Mouse (Mus musculus): ENCODE data around the gene Sbno1. TPM values are rescaled to one million over a fixed set of nuclear protein-coding genes. Genes with fewer than 3 reads are reported as not detected.
"Not testable (repeated sequence)": the region's sequence is repeated elsewhere in the genome, so short reads cannot be mapped to it uniquely, and the experiment has no call there.

The Sbno1 gene
- polyA plus RNA-seq, 1 experiment from 2014 or later: 90.3 TPM

GRCm38 (mm10) chr5:124387932-124388331, 37.9 kb downstream of the Sbno1 start:
- Histone ChIP-seq H3K27me3 (ENCODE audit: low read depth, poor library complexity, severe bottlenecking) (no peaks in the 10 kb centered on the region), H3K9me3 (replicated peaks) (no peaks in the 10 kb centered on the region), H3K4me3 (no peak overlapping the region), H3K4me1 (no peaks in the 10 kb centered on the region), H3K36me3 (peaks cover 98% of the 10 kb centered on the region), H3K27ac (replicated peaks) (no peak overlapping the region)
- DNase-seq (ENCODE audit: low spot score): no peak
- 92% methylated on average over 5 of the region's 5 CpGs for WGBS

- peaks cover 97% of the 10 kb centered on the region for H3K36me3 ChIP-seq
- H3K9me3 ChIP-seq (replicated peaks): no peaks in the 10 kb centered on the region
- H3K4me3 ChIP-seq: no peak overlapping the region
- 97% methylated on average over 1 of the region's 1 CpGs for WGBS
- H3K4me1 ChIP-seq: no peaks in the 10 kb centered on the region
- no peak for DNase-seq (ENCODE audit: low spot score)
- no peak overlapping the region for H3K27ac ChIP-seq (replicated peaks)
- H3K27me3 ChIP-seq (ENCODE audit: low read depth, poor library complexity, severe bottlenecking): no peaks in the 10 kb centered on the region
Measured at GRCm38 (mm10) chr5:124380121-124380520, 45.7 kb downstream of the Sbno1 start.

GRCm38 (mm10) chr5:124377149-124377548, 48.7 kb downstream of the Sbno1 start:
- Histone ChIP-seq H3K9me3 (replicated peaks) (no peaks in the 10 kb centered on the region), H3K36me3 (peaks cover 97% of the 10 kb centered on the region), H3K27me3 (ENCODE audit: low read depth, poor library complexity, severe bottlenecking) (no peaks in the 10 kb centered on the region), H3K4me1 (no peaks in the 10 kb centered on the region), H3K27ac (replicated peaks) (no peak overlapping the region), H3K4me3 (no peak overlapping the region)
- 81% methylated on average over 4 of the region's 4 CpGs for WGBS
- no peak for DNase-seq (ENCODE audit: low spot score)

- Histone ChIP-seq H3K27me3 (ENCODE audit: low read depth, poor library complexity, severe bottlenecking) (no peaks in the 10 kb centered on the region), H3K36me3 (peaks cover 97% of the 10 kb centered on the region), H3K4me3 (no peak overlapping the region), H3K27ac (replicated peaks) (no peak overlapping the region), H3K9me3 (replicated peaks) (no peaks in the 10 kb centered on the region), H3K4me1 (no peaks in the 10 kb centered on the region)
- no peak for DNase-seq (ENCODE audit: low spot score)
- 95% methylated on average over 1 of the region's 1 CpGs for WGBS
Measured at GRCm38 (mm10) chr5:124376401-124376800, 49.4 kb downstream of the Sbno1 start.

GRCm38 (mm10) chr5:124374298-124374697, 51.5 kb downstream of the Sbno1 start:
- WGBS: 98% methylated on average over 7 of the region's 7 CpGs
- no peaks in the 10 kb centered on the region for H3K4me1 ChIP-seq
- peaks cover 97% of the 10 kb centered on the region for H3K36me3 ChIP-seq
- no peaks in the 10 kb centered on the region for H3K27me3 ChIP-seq (ENCODE audit: low read depth, poor library complexity, severe bottlenecking)
- no peak overlapping the region for H3K27ac ChIP-seq (replicated peaks)
- no peak overlapping the region for H3K4me3 ChIP-seq
- H3K9me3 ChIP-seq (replicated peaks): no peaks in the 10 kb centered on the region
- no peak for DNase-seq (ENCODE audit: low spot score)

GRCm38 (mm10) chr5:124366721-124367120, 59.1 kb downstream of the Sbno1 start:
- 90% methylated on average over 3 of the region's 3 CpGs for WGBS
- DNase-seq (ENCODE audit: low spot score): no peak

GRCm38 (mm10) chr5:124365754-124366153, 60.0 kb downstream of the Sbno1 start:
- H3K4me1 ChIP-seq: no peaks in the 10 kb centered on the region
- H3K9me3 ChIP-seq (replicated peaks): no peaks in the 10 kb centered on the region
- H3K27ac ChIP-seq (replicated peaks): no peak overlapping the region
- no peak for DNase-seq (ENCODE audit: low spot score)
- WGBS: 97% methylated on average over 2 of the region's 2 CpGs
- no peaks in the 10 kb centered on the region for H3K27me3 ChIP-seq (ENCODE audit: low read depth, poor library complexity, severe bottlenecking)
- peaks cover 38% of the 10 kb centered on the region for H3K36me3 ChIP-seq
- no peak overlapping the region for H3K4me3 ChIP-seq

More at GRCm38 (mm10) chr5:124366721-124367120, 59.1 kb downstream of the Sbno1 start:
- H3K4me1 ChIP-seq: no peaks in the 10 kb centered on the region
- no peaks in the 10 kb centered on the region for H3K27me3 ChIP-seq (ENCODE audit: low read depth, poor library complexity, severe bottlenecking)
- H3K36me3 ChIP-seq: peaks cover 48% of the 10 kb centered on the region
- H3K4me3 ChIP-seq: no peak overlapping the region
- no peak overlapping the region for H3K27ac ChIP-seq (replicated peaks)
- no peaks in the 10 kb centered on the region for H3K9me3 ChIP-seq (replicated peaks)

- no peaks in the 10 kb centered on the region for H3K27me3 ChIP-seq (ENCODE audit: low read depth, poor library complexity, severe bottlenecking)
- H3K4me1 ChIP-seq: no peaks in the 10 kb centered on the region
- no peak for DNase-seq (ENCODE audit: low spot score)
- WGBS: 88% methylated on average over 6 of the region's 6 CpGs
- H3K36me3 ChIP-seq: peaks cover 24% of the 10 kb centered on the region
- no peak overlapping the region for H3K27ac ChIP-seq (replicated peaks)
- no peaks in the 10 kb centered on the region for H3K9me3 ChIP-seq (replicated peaks)
- H3K4me3 ChIP-seq: no peak overlapping the region
Measured at GRCm38 (mm10) chr5:124364173-124364918, 61.5 kb downstream of the Sbno1 start.

GRCm38 (mm10) chr5:124362982-124363381, 62.8 kb downstream of the Sbno1 start, which contains the start of gene Cdk2ap1:
Cdk2ap1 (minus strand) TSS chr5:124363082.
- not testable (repeated sequence) for H3K9me3 ChIP-seq (replicated peaks); H3K27ac ChIP-seq (replicated peaks); H3K27me3 ChIP-seq (ENCODE audit: low read depth, poor library complexity, severe bottlenecking); DNase-seq (ENCODE audit: low spot score); H3K4me1 ChIP-seq; H3K4me3 ChIP-seq
- 90% methylated on average over 5 of the region's 5 CpGs for WGBS
- H3K36me3 ChIP-seq: peaks cover 10% of the 10 kb centered on the region; the same call in 1 of the 2 replicates

GRCm38 (mm10) chr5:124359641-124360040, 66.2 kb downstream of the Sbno1 start:
- Histone ChIP-seq H3K4me3 (no peak overlapping the region), H3K27ac (replicated peaks) (no peak overlapping the region), H3K9me3 (replicated peaks) (no peaks in the 10 kb centered on the region), H3K4me1 (peaks cover 13% of the 10 kb centered on the region), H3K27me3 (ENCODE audit: low read depth, poor library complexity, severe bottlenecking) (no peaks in the 10 kb centered on the region), H3K36me3 (no peaks in the 10 kb centered on the region)
- 77% methylated on average over 2 of the region's 2 CpGs for WGBS
- DNase-seq (ENCODE audit: low spot score): no peak

GRCm38 (mm10) chr5:124356695-124357094, 69.1 kb downstream of the Sbno1 start:
- H3K4me1 ChIP-seq: peaks cover 19% of the 10 kb centered on the region
- no peak for DNase-seq (ENCODE audit: low spot score)
- no peak overlapping the region for H3K27ac ChIP-seq (replicated peaks)
- H3K27me3 ChIP-seq (ENCODE audit: low read depth, poor library complexity, severe bottlenecking): no peaks in the 10 kb centered on the region
- H3K4me3 ChIP-seq: no peak overlapping the region
- H3K9me3 ChIP-seq (replicated peaks): no peaks in the 10 kb centered on the region
- WGBS: 42% methylated on average over 3 of the region's 3 CpGs
- H3K36me3 ChIP-seq: peaks cover 2% of the 10 kb centered on the region; the same call in 1 of the 2 replicates

- H3K4me3 ChIP-seq: peak overlapping the region; percentile 99
- peaks cover 12% of the 10 kb centered on the region for H3K36me3 ChIP-seq
- DNase-seq (ENCODE audit: low spot score): no peak
- no peaks in the 10 kb centered on the region for H3K9me3 ChIP-seq (replicated peaks)
- peak overlapping the region; percentile 100; the same call in 1 of the 2 replicates for H3K27ac ChIP-seq (replicated peaks)
- no peaks in the 10 kb centered on the region for H3K27me3 ChIP-seq (ENCODE audit: low read depth, poor library complexity, severe bottlenecking)
- WGBS: 3% methylated on average over 12 of the region's 12 CpGs
- H3K4me1 ChIP-seq: peaks cover 31% of the 10 kb centered on the region
Measured at GRCm38 (mm10) chr5:124355425-124355959, 70.3 kb downstream of the Sbno1 start.

Measured in midbrain, embryonic 10.5 days (tissue).